Mouse (Mus musculus) forebrain, embryonic 10.5 days (tissue): ENCODE measurements at regions not wholly inside any gene's neighbourhood (a gene's known extent, or its start where the extent isn't known, plus 50 kb on each side); places are given as distances from the start of the nearest gene placed in this dataset.

Source experiments
- DNase-seq: peaks from one replicate; pipeline ENCODE4 v3.0.0-alpha.2; 2017; ENCODE audit warnings: low spot score; ENCODE audit errors: extremely low spot score
- H3K27ac ChIP-seq: fragments of 300-500 bp; sonication (generic); 2 replicates; pipeline ENCODE4 v1.5.1; 2016; ENCODE audit warnings: mild to moderate bottlenecking
- H3K27me3 ChIP-seq: fragments of 300-500 bp; sonication (generic); 2 replicates; pipeline ENCODE4 v1.6.1; 2016; ENCODE audit warnings: mild to moderate bottlenecking; ENCODE audit not compliant: poor library complexity, severe bottlenecking
- H3K36me3 ChIP-seq: fragments of 300-500 bp; sonication (generic); replicated peaks from 2 replicates; pipeline ENCODE4 v1.6.1; 2016; ENCODE audit warnings: mild to moderate bottlenecking, moderate library complexity
- H3K4me1 ChIP-seq: fragments of 300-500 bp; sonication (generic); 2 replicates; pipeline ENCODE4 v1.6.1; 2016
- H3K4me3 ChIP-seq: fragments of 300-500 bp; sonication (generic); 2 replicates; pipeline ENCODE4 v1.5.1; 2016; ENCODE audit warnings: mild to moderate bottlenecking, moderate library complexity
- H3K9me3 ChIP-seq: fragments of 300-500 bp; sonication (generic); 2 replicates; pipeline ENCODE4 v1.6.1; 2016; ENCODE audit warnings: mild to moderate bottlenecking, moderate library complexity
- WGBS: fragments of 180-500 bp; shearing (Covaris S2); methylation state at CpG from one replicate; pipeline ENCODE4 v1.1.7; 2016; 5-methylcytosine and 5-hydroxymethylcytosine counted together

DNA sequence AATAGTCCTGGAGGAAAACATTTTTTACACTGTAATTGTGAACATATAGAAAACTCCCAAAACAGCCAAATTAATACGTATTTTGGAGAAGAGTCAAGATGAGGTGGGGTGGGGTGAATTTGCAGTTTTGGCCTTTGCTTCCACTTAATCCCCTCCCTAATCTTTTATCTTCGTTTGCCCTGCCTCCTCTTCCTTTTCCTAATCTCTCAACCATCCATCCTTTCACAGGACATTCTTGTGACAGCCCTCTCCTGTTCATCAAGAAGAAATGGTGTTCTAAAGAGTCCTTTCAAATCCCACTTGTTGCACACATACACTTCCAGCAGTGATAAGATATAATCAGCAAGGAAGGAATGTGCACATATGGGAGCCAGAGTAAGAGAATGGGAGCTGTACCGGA lies 186.0 kb upstream of the Paip1 start:
- no peak for DNase-seq
- Histone ChIP-seq H3K9me3 (no peaks in the 10 kb centered on the region), H3K27ac (no peak overlapping the region), H3K4me1 (no peaks in the 10 kb centered on the region), H3K36me3 (no peaks in the 10 kb centered on the region), H3K27me3 (no peaks in the 10 kb centered on the region), H3K4me3 (no peak overlapping the region)
- WGBS, result 60% methylated on average over 3 of the region's 3 CpGs

- Histone ChIP-seq H3K27ac (no peak overlapping the region), H3K4me3 (no peak overlapping the region), H3K9me3 (no peaks in the 10 kb centered on the region), H3K4me1 (no peaks in the 10 kb centered on the region), H3K36me3 (no peaks in the 10 kb centered on the region), H3K27me3 (no peaks in the 10 kb centered on the region)
- 88% methylated on average over 2 of the region's 2 CpGs for WGBS
- DNase-seq, result no peak
Measured at GRCm38 (mm10) chr13:119247101-119247500, 181.3 kb upstream of the Paip1 start.

DNA sequence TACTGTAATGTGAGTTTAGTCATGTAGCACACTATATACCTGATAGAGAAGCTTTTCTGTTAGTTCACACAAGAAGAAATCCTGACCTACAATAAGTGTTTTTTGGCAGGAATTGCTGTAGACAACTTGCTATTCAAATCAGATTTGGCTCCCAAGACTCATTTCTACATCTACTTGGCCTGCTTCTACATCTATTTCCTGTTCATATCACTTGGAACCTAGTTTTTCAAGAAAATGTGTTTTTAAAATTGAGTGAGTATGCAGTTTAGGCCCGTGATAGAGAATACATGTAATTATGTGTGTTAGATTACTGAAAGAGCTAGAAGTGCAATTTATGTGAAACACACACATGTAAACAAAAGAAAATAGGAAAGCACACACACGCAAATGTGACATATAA lies 176.4 kb upstream of the Paip1 start:
- no peaks in the 10 kb centered on the region for H3K36me3 ChIP-seq
- H3K9me3 ChIP-seq, result no peaks in the 10 kb centered on the region
- DNase-seq, result no peak
- no peaks in the 10 kb centered on the region for H3K4me1 ChIP-seq
- H3K27me3 ChIP-seq, result no peaks in the 10 kb centered on the region
- no peak overlapping the region for H3K27ac ChIP-seq
- WGBS, result 95% methylated on average over 2 of the region's 2 CpGs
- H3K4me3 ChIP-seq, result no peak overlapping the region

DNA sequence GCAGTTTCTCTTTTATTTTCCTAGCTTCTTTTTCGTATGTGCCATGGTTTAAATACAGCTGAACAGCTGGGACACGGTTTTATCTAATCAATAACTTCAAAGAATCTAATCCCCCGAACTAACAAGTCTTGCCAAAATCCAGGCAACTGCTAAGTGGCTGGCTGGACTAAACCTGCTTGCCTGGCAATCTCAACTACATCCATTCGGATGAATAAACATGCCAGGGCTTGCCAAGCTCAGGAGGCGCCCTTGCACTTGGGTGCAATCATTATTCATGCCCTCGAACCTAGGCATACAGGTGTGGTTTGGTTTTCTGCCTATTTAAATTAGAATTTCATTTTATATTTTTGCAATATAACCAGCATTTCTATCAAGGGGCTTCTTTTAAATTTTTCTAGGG lies 172.1 kb upstream of the Paip1 start:
- Histone ChIP-seq H3K36me3 (no peaks in the 10 kb centered on the region), H3K4me1 (no peaks in the 10 kb centered on the region), H3K9me3 (peaks cover 4% of the 10 kb centered on the region; the same call in 1 of the 2 replicates), H3K4me3 (no peak overlapping the region), H3K27ac (no peak overlapping the region), H3K27me3 (no peaks in the 10 kb centered on the region)
- WGBS, result 79% methylated on average over 6 of the region's 6 CpGs
- DNase-seq, result no peak

DNA sequence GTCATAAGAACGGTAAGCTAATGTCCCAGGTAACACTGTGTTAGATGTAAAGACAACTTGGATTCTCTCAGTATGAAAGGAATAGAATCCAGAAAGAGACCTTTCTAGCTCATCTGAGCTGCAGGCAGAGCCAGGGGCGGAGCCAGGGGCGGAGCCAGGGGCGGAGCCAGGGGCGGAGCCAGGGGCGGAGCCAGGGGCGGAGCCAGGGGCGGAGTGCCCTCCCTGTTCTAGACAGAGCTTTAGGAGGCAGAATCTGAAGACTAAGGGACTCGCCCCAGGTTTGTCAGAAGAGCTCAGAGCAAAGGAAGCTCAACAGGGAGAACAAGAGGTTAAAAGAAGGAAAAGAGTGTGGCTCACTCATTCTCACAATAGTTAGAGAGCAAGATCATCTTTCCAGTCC lies 169.9 kb upstream of the Paip1 start:
- no peaks in the 10 kb centered on the region for H3K27me3 ChIP-seq
- WGBS, result 74% methylated on average over 9 of the region's 9 CpGs
- no peaks in the 10 kb centered on the region for H3K36me3 ChIP-seq
- peaks cover 4% of the 10 kb centered on the region; the same call in 1 of the 2 replicates for H3K9me3 ChIP-seq
- no peak for DNase-seq
- H3K4me1 ChIP-seq, result no peaks in the 10 kb centered on the region
- H3K27ac ChIP-seq, result no peak overlapping the region
- no peak overlapping the region for H3K4me3 ChIP-seq

DNA sequence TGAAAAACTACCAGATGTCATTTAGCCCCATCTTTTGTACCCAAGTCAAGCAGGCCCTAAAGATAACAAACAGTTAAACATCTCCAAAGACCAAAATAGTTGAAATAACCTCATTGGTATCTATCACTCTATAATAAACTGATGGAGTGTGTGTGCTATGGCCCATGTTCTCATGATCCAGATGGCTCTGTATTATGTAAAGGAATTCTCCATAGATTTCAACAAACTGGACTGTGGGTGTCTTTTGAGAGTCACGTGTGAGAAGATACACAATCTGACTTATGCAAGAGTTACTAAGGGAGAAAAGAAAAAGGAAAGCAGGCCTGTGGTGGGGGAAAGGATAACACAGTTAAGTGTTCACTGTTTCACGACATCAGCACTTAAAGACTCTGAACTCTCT lies 164.8 kb upstream of the Paip1 start:
- no peak for DNase-seq
- WGBS, result 76% methylated on average over 2 of the region's 2 CpGs
- H3K27me3 ChIP-seq, result no peaks in the 10 kb centered on the region
- H3K36me3 ChIP-seq, result no peaks in the 10 kb centered on the region
- no peaks in the 10 kb centered on the region for H3K4me1 ChIP-seq
- H3K9me3 ChIP-seq, result peaks cover under 1% of the 10 kb centered on the region; the same call in 1 of the 2 replicates
- no peak overlapping the region for H3K27ac ChIP-seq
- H3K4me3 ChIP-seq, result no peak overlapping the region

- no peaks in the 10 kb centered on the region for H3K36me3 ChIP-seq
- 91% methylated on average over 4 of the region's 4 CpGs for WGBS
- H3K27me3 ChIP-seq, result no peaks in the 10 kb centered on the region
- DNase-seq, result no peak
- H3K4me1 ChIP-seq, result no peaks in the 10 kb centered on the region
- no peak overlapping the region for H3K4me3 ChIP-seq
- H3K27ac ChIP-seq, result no peak overlapping the region
- H3K9me3 ChIP-seq, result no peaks in the 10 kb centered on the region
Measured at GRCm38 (mm10) chr13:119267608-119268300, 160.6 kb upstream of the Paip1 start.

DNA sequence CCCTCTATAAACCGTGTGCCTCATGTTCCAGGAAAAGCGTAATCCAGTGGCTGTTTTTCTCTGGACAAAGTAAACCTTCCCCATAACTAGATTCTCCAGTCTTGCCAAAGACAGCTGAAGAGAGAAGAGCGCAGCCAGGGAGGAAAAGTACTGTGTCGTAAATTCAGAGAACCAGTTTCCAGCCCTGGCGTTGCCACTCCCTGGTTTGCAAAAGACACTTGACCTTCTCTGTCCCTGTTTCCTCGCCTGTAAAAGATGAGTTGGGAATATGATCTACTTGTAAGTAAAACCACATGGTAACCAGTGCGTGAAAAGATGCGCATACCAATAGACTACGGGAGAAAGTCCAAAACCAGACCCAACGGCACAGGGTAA lies 160.1 kb upstream of the Paip1 start:
- 84% methylated on average over 10 of the region's 10 CpGs for WGBS
- no peak overlapping the region for H3K27ac ChIP-seq
- H3K36me3 ChIP-seq, result no peaks in the 10 kb centered on the region
- DNase-seq, result no peak
- H3K27me3 ChIP-seq, result no peaks in the 10 kb centered on the region
- no peak overlapping the region for H3K4me3 ChIP-seq
- no peaks in the 10 kb centered on the region for H3K9me3 ChIP-seq
- no peaks in the 10 kb centered on the region for H3K4me1 ChIP-seq

GRCm38 (mm10) chr13:119275500-119275899 lies 152.9 kb upstream of the Paip1 start:
- no peak overlapping the region for H3K27ac ChIP-seq
- H3K27me3 ChIP-seq, result no peaks in the 10 kb centered on the region
- H3K4me1 ChIP-seq, result no peaks in the 10 kb centered on the region
- H3K36me3 ChIP-seq, result no peaks in the 10 kb centered on the region
- no peak for DNase-seq
- H3K9me3 ChIP-seq, result no peaks in the 10 kb centered on the region
- no peak overlapping the region for H3K4me3 ChIP-seq
- WGBS, result 94% methylated on average over 4 of the region's 4 CpGs

GRCm38 (mm10) chr13:119277308-119277948 lies 151.0 kb upstream of the Paip1 start:
- no peak overlapping the region for H3K27ac ChIP-seq
- WGBS, result 82% methylated on average over 13 of the region's 13 CpGs
- H3K4me1 ChIP-seq, result no peaks in the 10 kb centered on the region
- H3K4me3 ChIP-seq, result no peak overlapping the region
- H3K9me3 ChIP-seq, result no peaks in the 10 kb centered on the region
- no peak for DNase-seq
- no peaks in the 10 kb centered on the region for H3K36me3 ChIP-seq
- no peaks in the 10 kb centered on the region for H3K27me3 ChIP-seq

- no peak overlapping the region for H3K4me3 ChIP-seq
- no peak overlapping the region for H3K27ac ChIP-seq
- H3K36me3 ChIP-seq, result no peaks in the 10 kb centered on the region
- H3K27me3 ChIP-seq, result no peaks in the 10 kb centered on the region
- DNase-seq, result no peak
- 94% methylated on average over 8 of the region's 8 CpGs for WGBS
- no peaks in the 10 kb centered on the region for H3K9me3 ChIP-seq
- H3K4me1 ChIP-seq, result no peaks in the 10 kb centered on the region
Measured at GRCm38 (mm10) chr13:119279449-119279848, 149.0 kb upstream of the Paip1 start.

DNA sequence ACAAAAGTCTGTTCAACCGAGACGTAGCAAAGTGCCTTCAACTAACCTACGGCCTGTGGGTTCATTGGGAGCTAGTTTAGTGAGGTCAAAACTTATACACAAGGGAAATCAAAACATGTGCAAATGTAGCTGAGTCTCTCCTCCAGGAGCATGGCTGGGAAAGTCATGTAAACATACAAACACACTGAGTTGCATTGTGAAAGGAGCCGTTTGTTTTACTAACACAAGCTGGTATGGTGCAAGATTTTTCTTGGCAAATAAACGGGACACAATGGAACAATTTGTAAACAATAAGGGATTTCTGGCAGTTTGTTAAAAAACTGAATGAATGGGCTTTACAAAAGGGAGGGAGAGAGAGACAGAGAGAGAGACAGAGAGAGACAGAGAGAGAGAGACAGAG lies 147.8 kb upstream of the Paip1 start:
- 88% methylated on average over 5 of the region's 5 CpGs for WGBS
- Histone ChIP-seq H3K4me3 (no peak overlapping the region), H3K27me3 (no peaks in the 10 kb centered on the region), H3K36me3 (no peaks in the 10 kb centered on the region), H3K9me3 (no peaks in the 10 kb centered on the region), H3K27ac (no peak overlapping the region), H3K4me1 (no peaks in the 10 kb centered on the region)
- DNase-seq, result no peak

- H3K9me3 ChIP-seq, result no peaks in the 10 kb centered on the region
- WGBS, result 50% methylated on average over 6 of the region's 6 CpGs
Measured at GRCm38 (mm10) chr13:119283448-119283847, 145.0 kb upstream of the Paip1 start.

More at GRCm38 (mm10) chr13:119283448-119283847, 145.0 kb upstream of the Paip1 start:
- Histone ChIP-seq H3K36me3 (no peaks in the 10 kb centered on the region), H3K4me3 (no peak overlapping the region), H3K27ac (no peak overlapping the region), H3K4me1 (no peaks in the 10 kb centered on the region), H3K27me3 (no peaks in the 10 kb centered on the region)
- peak; percentile 56 for DNase-seq
